Mouse (Mus musculus): ENCODE data around the gene Iqck. TPM values are rescaled to one million over a fixed set of nuclear protein-coding genes. Genes with fewer than 3 reads are reported as not detected.

Gene Iqck
- total and polyA plus RNA-seq, 2 experiments from 2014 or later = 0.67 TPM; not detected in 1

DNA sequence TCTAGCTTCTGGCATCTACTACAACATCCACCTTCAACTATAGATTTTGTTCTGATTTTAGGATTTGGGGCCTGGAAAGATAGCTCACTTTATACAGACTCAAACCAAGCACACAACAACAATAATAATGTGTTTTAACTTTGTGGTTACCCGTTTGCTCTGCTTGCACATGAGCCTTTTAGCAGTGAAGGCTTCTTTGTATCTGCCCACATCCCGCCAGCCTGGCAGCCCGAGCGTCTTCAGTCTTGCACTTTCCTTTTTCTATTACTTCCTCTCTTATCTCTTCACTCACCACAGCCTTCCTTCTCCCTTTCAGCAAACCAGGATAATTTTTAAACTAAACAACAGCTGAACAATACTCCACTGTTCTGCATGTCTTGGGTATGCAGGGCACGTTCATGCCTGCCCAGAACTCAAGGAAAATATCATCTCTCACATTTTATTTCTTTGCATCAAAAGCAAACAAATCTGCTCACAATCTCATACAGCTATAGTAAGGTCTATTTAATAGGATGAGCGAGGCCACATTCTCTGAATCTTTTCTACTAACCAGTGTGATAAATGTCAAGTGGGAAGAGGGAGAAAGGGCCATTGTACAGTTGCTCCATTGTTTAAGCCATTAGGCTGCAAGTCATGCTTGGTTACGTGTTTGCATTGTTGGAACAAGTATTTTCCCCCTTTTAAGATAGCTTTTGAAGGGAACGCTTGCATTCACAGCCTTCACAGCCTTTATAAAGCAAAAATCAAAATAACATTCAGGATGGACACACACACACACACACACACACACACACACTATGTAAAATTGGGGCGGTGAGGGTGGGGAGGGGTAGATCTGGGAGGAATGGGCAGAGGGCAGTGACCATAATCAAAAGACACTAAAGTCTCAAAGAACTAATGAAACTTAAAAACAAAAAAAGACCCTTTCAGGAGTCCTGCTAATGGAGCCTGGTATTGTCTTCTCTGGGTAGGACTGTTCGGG is 40.2 kb downstream of the Iqck start:
- 53% methylated on average over 10 of the region's 10 CpGs for WGBS
- Histone ChIP-seq H3K36me3 (replicated peaks; ENCODE audit: control insufficient read depth, insufficient read depth, low read length) (no peaks in the 10 kb centered on the region), H3K27ac (ENCODE audit: low read depth) (no peak overlapping the region), H3K4me2 (ENCODE audit: low read depth, low read length) (no peak overlapping the region), H3K27me3 (ENCODE audit: control insufficient read depth, insufficient read depth, low read length) (no peaks in the 10 kb centered on the region), H3K4me1 (ENCODE audit: control insufficient read depth, insufficient read depth) (no peaks in the 10 kb centered on the region), H3K9ac (replicated peaks; ENCODE audit: low read depth, low read length) (no peak overlapping the region), H3K9me3 (replicated peaks; ENCODE audit: control insufficient read depth, low read length) (no peaks in the 10 kb centered on the region), H3K4me3 (ENCODE audit: low read depth, low read length) (no peak overlapping the region)
- no peak for TF ChIP-seq CTCF (IDR thresholded peaks at IDR 0.05; ENCODE audit: low read depth)
- TF ChIP-seq EP300 (IDR thresholded peaks at IDR 0.05; ENCODE audit: low read depth) = no peak
- no peak for ATAC-seq (ENCODE audit: insufficient read depth, low read depth)
- DNase-seq (ENCODE audit: low spot score) = no peak

GRCm38 (mm10) chr7:118898063-118898462 is 42.5 kb downstream of the Iqck start:
- no peaks in the 10 kb centered on the region for H3K9me3 ChIP-seq (replicated peaks; ENCODE audit: control insufficient read depth, low read length)
- H3K36me3 ChIP-seq (replicated peaks; ENCODE audit: control insufficient read depth, insufficient read depth, low read length) = no peaks in the 10 kb centered on the region
- H3K4me2 ChIP-seq (ENCODE audit: low read depth, low read length) = no peak overlapping the region
- H3K27me3 ChIP-seq (ENCODE audit: control insufficient read depth, insufficient read depth, low read length) = no peaks in the 10 kb centered on the region
- H3K27ac ChIP-seq (ENCODE audit: low read depth) = no peak overlapping the region
- ATAC-seq (ENCODE audit: insufficient read depth, low read depth) (no peak), DNase-seq (ENCODE audit: low spot score) (no peak)
- H3K4me1 ChIP-seq (ENCODE audit: control insufficient read depth, insufficient read depth) = peaks cover 5% of the 10 kb centered on the region
- no peak overlapping the region for H3K9ac ChIP-seq (replicated peaks; ENCODE audit: low read depth, low read length)
- H3K4me3 ChIP-seq (ENCODE audit: low read depth, low read length) = no peak overlapping the region
- no peak for TF ChIP-seq EP300 (IDR thresholded peaks at IDR 0.05; ENCODE audit: low read depth)
- TF ChIP-seq CTCF (IDR thresholded peaks at IDR 0.05; ENCODE audit: low read depth) = no peak

DNA sequence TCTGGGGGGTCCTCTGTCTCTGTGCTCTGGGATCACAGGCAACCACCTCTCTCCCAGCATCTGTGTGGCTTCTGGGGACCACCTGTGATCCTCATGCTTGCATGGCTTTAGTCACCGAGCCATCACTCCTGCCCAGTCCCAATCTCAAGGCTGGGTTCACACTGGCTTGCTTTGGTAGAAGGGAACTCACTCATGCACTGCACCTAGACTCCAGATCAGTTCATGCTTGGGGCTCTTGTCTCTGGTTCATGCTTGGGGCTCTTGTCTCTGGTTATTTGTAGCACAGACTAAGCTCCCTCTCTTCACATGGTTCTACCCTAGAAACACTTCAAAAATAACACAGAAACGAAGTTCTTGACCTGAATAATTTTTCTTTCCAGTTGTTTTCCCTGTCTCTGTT is 44.5 kb downstream of the Iqck start:
- H3K9ac ChIP-seq (replicated peaks; ENCODE audit: low read depth, low read length) = no peak overlapping the region
- H3K9me3 ChIP-seq (replicated peaks; ENCODE audit: control insufficient read depth, low read length) = no peaks in the 10 kb centered on the region
- H3K36me3 ChIP-seq (replicated peaks; ENCODE audit: control insufficient read depth, insufficient read depth, low read length) = no peaks in the 10 kb centered on the region
- TF ChIP-seq CTCF (IDR thresholded peaks at IDR 0.05; ENCODE audit: low read depth) (no peak), EP300 (IDR thresholded peaks at IDR 0.05; ENCODE audit: low read depth) (no peak)
- ATAC-seq (ENCODE audit: insufficient read depth, low read depth) = no peak
- H3K27me3 ChIP-seq (ENCODE audit: control insufficient read depth, insufficient read depth, low read length) = no peaks in the 10 kb centered on the region
- no peak overlapping the region for H3K4me2 ChIP-seq (ENCODE audit: low read depth, low read length)
- 72% methylated on average over 2 of the region's 2 CpGs for WGBS
- peaks cover 8% of the 10 kb centered on the region for H3K4me1 ChIP-seq (ENCODE audit: control insufficient read depth, insufficient read depth)
- no peak for DNase-seq (ENCODE audit: low spot score)
- no peak overlapping the region for H3K27ac ChIP-seq (ENCODE audit: low read depth)
- no peak overlapping the region for H3K4me3 ChIP-seq (ENCODE audit: low read depth, low read length)

DNA sequence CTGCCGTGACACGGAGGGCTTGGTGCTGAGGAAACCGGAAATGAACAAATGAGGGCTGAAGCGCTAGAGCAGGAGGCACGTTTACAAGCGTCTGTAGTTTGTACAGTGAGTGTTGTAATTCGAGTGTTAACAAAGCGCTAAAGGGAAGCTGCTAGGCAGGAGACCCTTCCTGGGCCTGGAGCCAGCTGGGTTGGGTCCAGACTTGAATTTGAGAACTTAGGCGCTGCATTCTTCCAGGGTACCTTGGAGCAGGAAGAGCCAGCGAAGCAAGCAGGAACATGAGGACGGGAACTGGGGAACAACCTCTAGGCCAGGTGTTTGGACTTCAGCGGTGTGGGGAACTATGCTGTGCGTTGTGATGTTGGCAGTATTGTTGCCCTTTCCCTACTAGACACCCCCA is 47.4 kb downstream of the Iqck start:
- H3K4me1 ChIP-seq (ENCODE audit: control insufficient read depth, insufficient read depth) = peaks cover 8% of the 10 kb centered on the region
- H3K27ac ChIP-seq (ENCODE audit: low read depth) = no peak overlapping the region
- no peaks in the 10 kb centered on the region for H3K27me3 ChIP-seq (ENCODE audit: control insufficient read depth, insufficient read depth, low read length)
- H3K4me2 ChIP-seq (ENCODE audit: low read depth, low read length) = peak overlapping the region; percentile 43
- WGBS = 9% methylated on average over 13 of the region's 13 CpGs
- no peaks in the 10 kb centered on the region for H3K36me3 ChIP-seq (replicated peaks; ENCODE audit: control insufficient read depth, insufficient read depth, low read length)
- TF ChIP-seq EP300 (IDR thresholded peaks at IDR 0.05; ENCODE audit: low read depth) (no peak), CTCF (IDR thresholded peaks at IDR 0.05; ENCODE audit: low read depth) (no peak)
- peak; percentile 20 for DNase-seq (ENCODE audit: low spot score)
- ATAC-seq (ENCODE audit: insufficient read depth, low read depth) = no peak
- no peak overlapping the region for H3K9ac ChIP-seq (replicated peaks; ENCODE audit: low read depth, low read length)
- no peak overlapping the region for H3K4me3 ChIP-seq (ENCODE audit: low read depth, low read length)
- H3K9me3 ChIP-seq (replicated peaks; ENCODE audit: control insufficient read depth, low read length) = no peaks in the 10 kb centered on the region

GRCm38 (mm10) chr7:118903879-118904278 is 48.3 kb downstream of the Iqck start:
- H3K36me3 ChIP-seq (replicated peaks; ENCODE audit: control insufficient read depth, insufficient read depth, low read length) = no peaks in the 10 kb centered on the region
- no peak overlapping the region for H3K9ac ChIP-seq (replicated peaks; ENCODE audit: low read depth, low read length)
- H3K27ac ChIP-seq (ENCODE audit: low read depth) = no peak overlapping the region
- H3K9me3 ChIP-seq (replicated peaks; ENCODE audit: control insufficient read depth, low read length) = no peaks in the 10 kb centered on the region
- no peak overlapping the region for H3K4me3 ChIP-seq (ENCODE audit: low read depth, low read length)
- no peaks in the 10 kb centered on the region for H3K27me3 ChIP-seq (ENCODE audit: control insufficient read depth, insufficient read depth, low read length)
- ATAC-seq (ENCODE audit: insufficient read depth, low read depth) (no peak), DNase-seq (ENCODE audit: low spot score) (no peak)
- H3K4me1 ChIP-seq (ENCODE audit: control insufficient read depth, insufficient read depth) = peaks cover 8% of the 10 kb centered on the region
- 86% methylated on average over 9 of the region's 9 CpGs for WGBS
- TF ChIP-seq CTCF (IDR thresholded peaks at IDR 0.05; ENCODE audit: low read depth) = no peak
- TF ChIP-seq EP300 (IDR thresholded peaks at IDR 0.05; ENCODE audit: low read depth) = no peak
- H3K4me2 ChIP-seq (ENCODE audit: low read depth, low read length) = no peak overlapping the region

Measured in heart, postnatal 0 days (tissue).